Mouse (Mus musculus): ENCODE data around the gene Sorcs2.

GRCm38 (mm10) chr5:36168963-36169650 is 228.8 kb downstream of the Sorcs2 start:
- no peak for TF ChIP-seq CTCF (IDR thresholded peaks at IDR 0.05; ENCODE audit: extremely low read depth, insufficient read depth, low read length)
- no peak for TF ChIP-seq POLR2A (IDR thresholded peaks at IDR 0.05; ENCODE audit: extremely low read depth, insufficient read depth, low read length)
